Mouse (Mus musculus) C2C12 (cell line): Measurements from ENCODE around the gene Fjx1.

Experiments
- CTCF ChIP-seq: IDR thresholded peaks from one replicate; pipeline ENCODE4 v1.5.1; 2011; ENCODE audit not compliant: control insufficient read depth, insufficient read depth, insufficient read length
- MYOD1 ChIP-seq: IDR thresholded peaks from one replicate; pipeline ENCODE4 v1.6.1; 2011; ENCODE audit warnings: low read depth; ENCODE audit not compliant: control insufficient read depth, insufficient read length
- USF1 ChIP-seq: IDR thresholded peaks from one replicate; pipeline ENCODE4 v1.6.1; 2011; ENCODE audit warnings: low read depth, mild to moderate bottlenecking, control low read depth, moderate library complexity

DNA sequence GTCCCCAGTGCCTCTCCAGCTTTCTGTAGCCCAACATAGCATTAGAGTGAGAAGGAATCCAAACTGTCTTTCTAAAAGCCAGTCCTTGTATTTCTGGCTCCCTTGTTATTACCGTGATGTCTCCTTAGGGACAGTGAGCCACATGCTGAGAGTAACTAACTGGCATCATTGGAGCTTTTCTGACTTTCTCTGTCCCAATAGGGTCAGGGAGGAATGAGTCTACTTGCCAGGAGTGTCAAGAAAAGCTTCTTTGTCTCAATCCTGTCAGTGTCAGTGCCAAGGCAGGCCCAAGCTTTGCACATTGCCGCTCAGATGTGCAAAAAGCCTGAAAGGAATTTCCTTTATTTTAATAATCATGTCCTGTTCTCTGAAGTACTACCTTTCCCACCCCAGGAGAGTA lies 23.8 kb upstream of the Fjx1 start:
- no peak for TF ChIP-seq CTCF
- TF ChIP-seq MYOD1: no peak
- TF ChIP-seq USF1: no peak
